Mouse (Mus musculus): Measurements from ENCODE around the gene Lrrc4c. TPM values are rescaled to one million over a fixed set of nuclear protein-coding genes. Genes with fewer than 3 reads are reported as not detected.

Gene Lrrc4c
- polyA plus RNA-seq, 1 experiment from 2014 or later = 2.8 TPM

- no peak overlapping the region for H3K4me3 ChIP-seq (replicated peaks)
- no peaks in the 10 kb centered on the region for H3K27me3 ChIP-seq (replicated peaks)
- H3K4me1 ChIP-seq = no peaks in the 10 kb centered on the region
- ATAC-seq (ENCODE audit: insufficient read depth, low FRiP score, low read depth) = no peak
- H3K9me3 ChIP-seq = no peaks in the 10 kb centered on the region
- no peak overlapping the region for H3K27ac ChIP-seq
- H3K4me2 ChIP-seq = no peak overlapping the region
- no peak overlapping the region for H3K9ac ChIP-seq
- no peaks in the 10 kb centered on the region for H3K36me3 ChIP-seq
- 68% methylated on average over 1 of the region's 1 CpGs for WGBS
Observed at GRCm38 (mm10) chr2:97332084-97332682, 1014.2 kb downstream of the Lrrc4c start.

GRCm38 (mm10) chr2:97339627-97340026 is 1021.7 kb downstream of the Lrrc4c start:
- Histone ChIP-seq H3K36me3 (no peaks in the 10 kb centered on the region), H3K9ac (no peak overlapping the region)

GRCm38 (mm10) chr2:97361235-97361634 is 1043.3 kb downstream of the Lrrc4c start:
- Histone ChIP-seq H3K36me3 (no peaks in the 10 kb centered on the region), H3K9ac (no peak overlapping the region)

More at GRCm38 (mm10) chr2:97339627-97340026, 1021.7 kb downstream of the Lrrc4c start:
- H3K4me1 ChIP-seq = no peaks in the 10 kb centered on the region
- H3K4me3 ChIP-seq (replicated peaks) = no peak overlapping the region
- no peak for ATAC-seq (ENCODE audit: insufficient read depth, low FRiP score, low read depth)
- 81% methylated on average over 4 of the region's 4 CpGs for WGBS
- H3K27me3 ChIP-seq (replicated peaks) = no peaks in the 10 kb centered on the region
- no peaks in the 10 kb centered on the region for H3K9me3 ChIP-seq
- H3K4me2 ChIP-seq = no peak overlapping the region
- no peak overlapping the region for H3K27ac ChIP-seq

GRCm38 (mm10) chr2:97369978-97370377 is 1052.0 kb downstream of the Lrrc4c start:
- 67% methylated on average over 3 of the region's 3 CpGs for WGBS
- Histone ChIP-seq H3K4me3 (replicated peaks) (no peak overlapping the region), H3K4me1 (no peaks in the 10 kb centered on the region), H3K27me3 (replicated peaks) (no peaks in the 10 kb centered on the region), H3K27ac (no peak overlapping the region), H3K36me3 (no peaks in the 10 kb centered on the region), H3K4me2 (no peak overlapping the region), H3K9ac (no peak overlapping the region), H3K9me3 (no peaks in the 10 kb centered on the region)
- no peak for ATAC-seq (ENCODE audit: insufficient read depth, low FRiP score, low read depth)

More at GRCm38 (mm10) chr2:97361235-97361634, 1043.3 kb downstream of the Lrrc4c start:
- no peak overlapping the region for H3K27ac ChIP-seq
- 83% methylated on average over 2 of the region's 2 CpGs for WGBS
- no peak for ATAC-seq (ENCODE audit: insufficient read depth, low FRiP score, low read depth)
- no peaks in the 10 kb centered on the region for H3K4me1 ChIP-seq
- H3K27me3 ChIP-seq (replicated peaks) = no peaks in the 10 kb centered on the region
- no peak overlapping the region for H3K4me2 ChIP-seq
- H3K9me3 ChIP-seq = no peaks in the 10 kb centered on the region
- no peak overlapping the region for H3K4me3 ChIP-seq (replicated peaks)

- Histone ChIP-seq H3K4me3 (replicated peaks) (no peak overlapping the region), H3K36me3 (no peaks in the 10 kb centered on the region), H3K27ac (no peak overlapping the region), H3K9ac (no peak overlapping the region), H3K27me3 (replicated peaks) (no peaks in the 10 kb centered on the region), H3K9me3 (no peaks in the 10 kb centered on the region), H3K4me1 (no peaks in the 10 kb centered on the region), H3K4me2 (no peak overlapping the region)
- WGBS = 73% methylated on average over 3 of the region's 3 CpGs
- no peak for ATAC-seq (ENCODE audit: insufficient read depth, low FRiP score, low read depth)
Observed at GRCm38 (mm10) chr2:97391437-97391836, 1073.5 kb downstream of the Lrrc4c start.

GRCm38 (mm10) chr2:97391876-97392275 is 1073.9 kb downstream of the Lrrc4c start:
- no peak for ATAC-seq (ENCODE audit: insufficient read depth, low FRiP score, low read depth)
- 77% methylated on average over 2 of the region's 2 CpGs for WGBS
- H3K4me1 ChIP-seq = no peaks in the 10 kb centered on the region

GRCm38 (mm10) chr2:97413066-97413465 is 1095.1 kb downstream of the Lrrc4c start:
- ATAC-seq (ENCODE audit: insufficient read depth, low FRiP score, low read depth) = no peak
- WGBS = 49% methylated on average over 1 of the region's 1 CpGs
- no peak overlapping the region for H3K4me2 ChIP-seq
- no peak overlapping the region for H3K4me3 ChIP-seq (replicated peaks)
- H3K27me3 ChIP-seq (replicated peaks) = no peaks in the 10 kb centered on the region
- H3K36me3 ChIP-seq = no peaks in the 10 kb centered on the region
- H3K9ac ChIP-seq = no peak overlapping the region
- no peaks in the 10 kb centered on the region for H3K4me1 ChIP-seq
- no peaks in the 10 kb centered on the region for H3K9me3 ChIP-seq
- no peak overlapping the region for H3K27ac ChIP-seq

More at GRCm38 (mm10) chr2:97391876-97392275, 1073.9 kb downstream of the Lrrc4c start:
- Histone ChIP-seq H3K9me3 (no peaks in the 10 kb centered on the region), H3K36me3 (no peaks in the 10 kb centered on the region), H3K9ac (no peak overlapping the region), H3K27me3 (replicated peaks) (no peaks in the 10 kb centered on the region), H3K4me3 (replicated peaks) (no peak overlapping the region), H3K27ac (no peak overlapping the region), H3K4me2 (no peak overlapping the region)

- WGBS = 79% methylated on average over 8 of the region's 8 CpGs
- no peak overlapping the region for H3K9ac ChIP-seq
- H3K4me1 ChIP-seq = no peaks in the 10 kb centered on the region
- no peak overlapping the region for H3K4me2 ChIP-seq
- no peaks in the 10 kb centered on the region for H3K9me3 ChIP-seq
- H3K27me3 ChIP-seq (replicated peaks) = no peaks in the 10 kb centered on the region
- no peak for ATAC-seq (ENCODE audit: insufficient read depth, low FRiP score, low read depth)
- H3K27ac ChIP-seq = no peak overlapping the region
- H3K4me3 ChIP-seq (replicated peaks) = no peak overlapping the region
- H3K36me3 ChIP-seq = no peaks in the 10 kb centered on the region
Observed at GRCm38 (mm10) chr2:97414416-97415362, 1096.7 kb downstream of the Lrrc4c start.

- ATAC-seq (ENCODE audit: insufficient read depth, low FRiP score, low read depth) = no peak
- Histone ChIP-seq H3K27me3 (replicated peaks) (no peaks in the 10 kb centered on the region), H3K4me3 (replicated peaks) (no peak overlapping the region), H3K9ac (no peak overlapping the region), H3K9me3 (no peaks in the 10 kb centered on the region), H3K4me1 (no peaks in the 10 kb centered on the region), H3K36me3 (no peaks in the 10 kb centered on the region), H3K4me2 (no peak overlapping the region), H3K27ac (no peak overlapping the region)
- 88% methylated on average over 1 of the region's 1 CpGs for WGBS
Observed at GRCm38 (mm10) chr2:97434140-97434539, 1116.2 kb downstream of the Lrrc4c start.

- Histone ChIP-seq H3K27ac (no peak overlapping the region), H3K9me3 (no peaks in the 10 kb centered on the region), H3K4me1 (no peaks in the 10 kb centered on the region), H3K4me2 (no peak overlapping the region), H3K27me3 (replicated peaks) (no peaks in the 10 kb centered on the region), H3K4me3 (replicated peaks) (no peak overlapping the region), H3K9ac (no peak overlapping the region), H3K36me3 (no peaks in the 10 kb centered on the region)
- no peak for ATAC-seq (ENCODE audit: insufficient read depth, low FRiP score, low read depth)
- WGBS = 62% methylated on average over 2 of the region's 2 CpGs
Observed at GRCm38 (mm10) chr2:97435616-97436015, 1117.6 kb downstream of the Lrrc4c start.

- no peak overlapping the region for H3K9ac ChIP-seq
- H3K27me3 ChIP-seq (replicated peaks) = no peaks in the 10 kb centered on the region
- no peak overlapping the region for H3K4me3 ChIP-seq (replicated peaks)
- H3K9me3 ChIP-seq = no peaks in the 10 kb centered on the region
- no peak overlapping the region for H3K4me2 ChIP-seq
- H3K27ac ChIP-seq = no peak overlapping the region
- ATAC-seq (ENCODE audit: insufficient read depth, low FRiP score, low read depth) = no peak
- H3K36me3 ChIP-seq = no peaks in the 10 kb centered on the region
- no peaks in the 10 kb centered on the region for H3K4me1 ChIP-seq
Observed at GRCm38 (mm10) chr2:97437767-97438166, 1119.8 kb downstream of the Lrrc4c start.

GRCm38 (mm10) chr2:97463573-97463972 is 1145.6 kb downstream of the Lrrc4c start:
- Histone ChIP-seq H3K9ac (no peak overlapping the region), H3K9me3 (no peaks in the 10 kb centered on the region), H3K36me3 (no peaks in the 10 kb centered on the region), H3K4me2 (no peak overlapping the region), H3K27me3 (replicated peaks) (no peaks in the 10 kb centered on the region), H3K4me1 (no peaks in the 10 kb centered on the region), H3K27ac (no peak overlapping the region), H3K4me3 (replicated peaks) (no peak overlapping the region)
- no peak for ATAC-seq (ENCODE audit: insufficient read depth, low FRiP score, low read depth)

Measured in stomach, embryonic 15.5 days (tissue).